Mouse (Mus musculus) bone marrow macrophage, adult 2 months (primary cell): ENCODE data around the gene Zfc3h1. TPM values are rescaled to one million over a fixed set of nuclear protein-coding genes. Genes with fewer than 3 reads are reported as not detected.

Source experiments
- H3K27ac ChIP-seq: 2 replicates; pipeline ENCODE4 v1.5.1; 2012; ENCODE audit warnings: low read depth, low read length; ENCODE audit not compliant: insufficient read depth
- H3K4me1 ChIP-seq: 2 replicates; pipeline ENCODE4 v1.6.1; 2012; ENCODE audit warnings: low read length; ENCODE audit not compliant: control insufficient read depth, insufficient read depth
- H3K4me3 ChIP-seq: 2 replicates; pipeline ENCODE4 v1.5.1; 2012; ENCODE audit warnings: mild to moderate bottlenecking, low read length, moderate library complexity; ENCODE audit not compliant: insufficient read depth
- CTCF ChIP-seq: IDR thresholded peaks from 2 replicates; pipeline ENCODE4 v1.5.1; 2012; ENCODE audit warnings: low read depth, mild to moderate bottlenecking, low read length, moderate library complexity
- POLR2A ChIP-seq: IDR thresholded peaks from 2 replicates; pipeline ENCODE4 v1.6.1; 2012; ENCODE audit warnings: mild to moderate bottlenecking, low read depth, low read length, borderline replicate concordance
- polyA plus RNA-seq: library from polyadenylated mRNA; stranded (reverse); fragments of >200 nt; gene quantifications from 2 replicates; pipeline ENCODE4 v1.2.4, GENCODE M21; 2012; ENCODE audit not compliant: missing spikeins, insufficient read depth, insufficient read length

The Zfc3h1 gene
- polyA plus RNA-seq, 1 experiment, result 91.6 TPM

GRCm38 (mm10) chr10:115383644-115384220 lies 1.0 kb upstream of the Zfc3h1 start:
- peak overlapping the region; percentile 89 for H3K4me3 ChIP-seq
- TF ChIP-seq CTCF (no peak), POLR2A (no peak)
- H3K27ac ChIP-seq, result peak overlapping the region; percentile 85
- H3K4me1 ChIP-seq, result peaks cover 18% of the 10 kb centered on the region

- 0 out of 2 replicates have a peak, but pooled peaks have one; percentile 57 for TF ChIP-seq POLR2A
- no peak; the same call in 1 of the 2 replicates for TF ChIP-seq CTCF
- H3K4me3 ChIP-seq, result peak overlapping the region; percentile 88
- peaks cover 18% of the 10 kb centered on the region for H3K4me1 ChIP-seq
- H3K27ac ChIP-seq, result peak overlapping the region; percentile 95
Measured at GRCm38 (mm10) chr10:115385018-115386002, 551 bp downstream of the Zfc3h1 start.

- Histone ChIP-seq H3K4me1 (peaks cover 14% of the 10 kb centered on the region), H3K27ac (no peak overlapping the region), H3K4me3 (no peak overlapping the region)
- TF ChIP-seq POLR2A (no peak), CTCF (no peak)
Measured at GRCm38 (mm10) chr10:115387891-115388290, 3.1 kb downstream of the Zfc3h1 start.

GRCm38 (mm10) chr10:115391076-115391475 lies 6.3 kb downstream of the Zfc3h1 start:
- Histone ChIP-seq H3K27ac (no peak overlapping the region), H3K4me3 (no peak overlapping the region), H3K4me1 (peaks cover 14% of the 10 kb centered on the region)
- TF ChIP-seq POLR2A, result no peak
- TF ChIP-seq CTCF, result no peak

GRCm38 (mm10) chr10:115391896-115392295 lies 7.1 kb downstream of the Zfc3h1 start:
- TF ChIP-seq CTCF (no peak), POLR2A (no peak)
- H3K4me3 ChIP-seq, result no peak overlapping the region

GRCm38 (mm10) chr10:115406393-115406792 lies 21.6 kb downstream of the Zfc3h1 start:
- no peak for TF ChIP-seq POLR2A
- peak; percentile 45 for TF ChIP-seq CTCF
- Histone ChIP-seq H3K27ac (no peak overlapping the region), H3K4me1 (no peaks in the 10 kb centered on the region), H3K4me3 (no peak overlapping the region)

More at GRCm38 (mm10) chr10:115391896-115392295, 7.1 kb downstream of the Zfc3h1 start:
- no peak overlapping the region for H3K27ac ChIP-seq
- H3K4me1 ChIP-seq, result peaks cover 18% of the 10 kb centered on the region

GRCm38 (mm10) chr10:115413496-115413895 lies 28.7 kb downstream of the Zfc3h1 start:
- TF ChIP-seq POLR2A, result no peak
- TF ChIP-seq CTCF, result no peak
- Histone ChIP-seq H3K27ac (no peak overlapping the region), H3K4me3 (no peak overlapping the region), H3K4me1 (no peaks in the 10 kb centered on the region)

- no peak overlapping the region for H3K27ac ChIP-seq
- no peak overlapping the region for H3K4me3 ChIP-seq
- H3K4me1 ChIP-seq, result no peaks in the 10 kb centered on the region
- TF ChIP-seq POLR2A (no peak), CTCF (no peak)
Measured at GRCm38 (mm10) chr10:115414056-115414455, 29.3 kb downstream of the Zfc3h1 start.

- Histone ChIP-seq H3K4me1 (no peaks in the 10 kb centered on the region), H3K27ac (no peak overlapping the region), H3K4me3 (no peak overlapping the region)
- no peak for TF ChIP-seq CTCF
Measured at GRCm38 (mm10) chr10:115421976-115422375, 37.2 kb downstream of the Zfc3h1 start.

GRCm38 (mm10) chr10:115425351-115425750 lies 40.6 kb downstream of the Zfc3h1 start:
- TF ChIP-seq POLR2A, result no peak
- TF ChIP-seq CTCF, result no peak
- no peak overlapping the region for H3K4me3 ChIP-seq
- no peak overlapping the region for H3K27ac ChIP-seq
- H3K4me1 ChIP-seq, result no peaks in the 10 kb centered on the region
